Mouse (Mus musculus) kidney, adult 18-20 months (tissue): Measurements from ENCODE around the gene Arfgap3.
"Not testable (repeated sequence)": the region's sequence is repeated elsewhere in the genome, so short reads cannot be mapped to it uniquely, and the experiment has no call there.

ENCODE experiments used
- DNase-seq: peaks from one replicate; pipeline ENCODE4 v3.0.0; 2021

The Arfgap3 gene

GRCm38 (mm10) chr15:83293706-83294645 lies 56.1 kb downstream of the Arfgap3 start:
- peak; percentile 80 for DNase-seq

GRCm38 (mm10) chr15:83293144-83293543 lies 56.9 kb downstream of the Arfgap3 start:
- DNase-seq = peak; percentile 69

- peak; percentile 58 for DNase-seq
Observed at GRCm38 (mm10) chr15:83292261-83293056, 57.6 kb downstream of the Arfgap3 start.

GRCm38 (mm10) chr15:83290899-83291298 lies 59.1 kb downstream of the Arfgap3 start:
- no peak for DNase-seq

GRCm38 (mm10) chr15:83284828-83285227 lies 65.2 kb downstream of the Arfgap3 start:
- no peak for DNase-seq

- no peak for DNase-seq
Observed at GRCm38 (mm10) chr15:83282397-83282796, 67.7 kb downstream of the Arfgap3 start.

- no peak for DNase-seq
Observed at GRCm38 (mm10) chr15:83281303-83281702, 68.7 kb downstream of the Arfgap3 start.

- no peak for DNase-seq
Observed at GRCm38 (mm10) chr15:83278579-83278978, 71.5 kb downstream of the Arfgap3 start.

GRCm38 (mm10) chr15:83277451-83277850 lies 72.6 kb downstream of the Arfgap3 start:
- no peak for DNase-seq

GRCm38 (mm10) chr15:83274237-83274636 lies 75.8 kb downstream of the Arfgap3 start:
- not testable (repeated sequence) for DNase-seq

GRCm38 (mm10) chr15:83273017-83273416 lies 77.0 kb downstream of the Arfgap3 start:
- no peak for DNase-seq

- not testable (repeated sequence) for DNase-seq
Observed at GRCm38 (mm10) chr15:83271221-83271620, 78.8 kb downstream of the Arfgap3 start.

GRCm38 (mm10) chr15:83269985-83270384 lies 80.1 kb downstream of the Arfgap3 start:
- not testable (repeated sequence) for DNase-seq

GRCm38 (mm10) chr15:83268428-83268827 lies 81.6 kb downstream of the Arfgap3 start:
- peak; percentile 19 for DNase-seq

- DNase-seq = no peak
Observed at GRCm38 (mm10) chr15:83265269-83265668, 84.8 kb downstream of the Arfgap3 start.

GRCm38 (mm10) chr15:83263405-83263804 lies 86.6 kb downstream of the Arfgap3 start:
- no peak for DNase-seq

GRCm38 (mm10) chr15:83257906-83258305 lies 92.1 kb downstream of the Arfgap3 start:
- DNase-seq = no peak

GRCm38 (mm10) chr15:83256491-83256890 lies 93.6 kb downstream of the Arfgap3 start:
- DNase-seq = no peak

- no peak for DNase-seq
Observed at GRCm38 (mm10) chr15:83255944-83256343, 94.1 kb downstream of the Arfgap3 start.

- DNase-seq = no peak
Observed at GRCm38 (mm10) chr15:83255191-83255782, 94.8 kb downstream of the Arfgap3 start.

GRCm38 (mm10) chr15:83254372-83255070 lies 95.5 kb downstream of the Arfgap3 start:
- DNase-seq = no peak

GRCm38 (mm10) chr15:83252060-83252459 lies 98.0 kb downstream of the Arfgap3 start:
- peak; percentile 62 for DNase-seq
